Mouse (Mus musculus): ENCODE results near the gene Rint1. TPM values are rescaled to one million over a fixed set of nuclear protein-coding genes. Genes with fewer than 3 reads are reported as not detected.

Rint1 gene
- polyA plus RNA-seq, 2 experiments, result 12.6 to 14.2 TPM

GRCm38 (mm10) chr5:23865941-23866340, 78.4 kb downstream of the Rint1 start:
- no peak for ATAC-seq (ENCODE audit: insufficient read depth)
- 65% methylated on average over 5 of the region's 5 CpGs for WGBS (ENCODE audit: insufficient replicate concordance)
- Histone ChIP-seq H3K27me3 (ENCODE audit: control insufficient read depth, insufficient read depth, low read length) (no peaks in the 10 kb centered on the region), H3K4me3 (ENCODE audit: insufficient read depth in 1 of 2, low read depth in 2 of 2, low read length in 2 of 2) (no peak overlapping the region), H3K27ac (no peak overlapping the region), H3K4me1 (replicated peaks; ENCODE audit: control insufficient read depth in 2 of 2, insufficient read depth in 2 of 2, low read length in 1 of 2) (no peaks in the 10 kb centered on the region), H3K4me2 (ENCODE audit: low read depth) (no peak overlapping the region), H3K9ac (replicated peaks) (no peak overlapping the region), H3K36me3 (replicated peaks; ENCODE audit: control insufficient read depth, insufficient read depth, low read depth) (no peaks in the 10 kb centered on the region), H3K9me3 (ENCODE audit: control insufficient read depth, low read length) (no peaks in the 10 kb centered on the region)
- TF ChIP-seq CTCF (IDR thresholded peaks at IDR 0.05; ENCODE audit: low read depth) (no peak), EP300 (IDR thresholded peaks at IDR 0.05; ENCODE audit: low read depth) (no peak)
- no peak for DNase-seq (ENCODE audit: low read depth in 3 of 3, low spot score in 3 of 3)

Other genes starting within 250 kb of the Rint1 start
- 1.9 and 3.2 TPM in 2 replicates for gene Srpk2, start 103.1 kb upstream of the Rint1 start, polyA plus RNA-seq (2012; rRNA removed)
- 5.4 and 6.8 TPM in 2 replicates for gene Srpk2, start 103.1 kb upstream of the Rint1 start, polyA plus RNA-seq (2014; fragmentation: Nextera tagmentation; extraction: Ambion mirVana)
- gene Pus7, start 4.0 kb upstream of the Rint1 start, polyA plus RNA-seq (2012; rRNA removed), result 6.2 and 10.8 TPM in 2 replicates
- gene Pus7, start 4.0 kb upstream of the Rint1 start, polyA plus RNA-seq (2014; fragmentation: Nextera tagmentation; extraction: Ambion mirVana), result 10.8 and 12.6 TPM in 2 replicates
- gene Tomm7, start 56.5 kb downstream of the Rint1 start, polyA plus RNA-seq (2012; rRNA removed), result 29.0 and 58.7 TPM in 2 replicates
- 82.8 and 85.6 TPM in 2 replicates for gene Tomm7, start 56.5 kb downstream of the Rint1 start, polyA plus RNA-seq (2014; fragmentation: Nextera tagmentation; extraction: Ambion mirVana)
- 10.9 and 15.4 TPM in 2 replicates for gene Fam126a, start 243.0 kb downstream of the Rint1 start, polyA plus RNA-seq (2012; rRNA removed)
- gene Fam126a, start 243.0 kb downstream of the Rint1 start, polyA plus RNA-seq (2014; fragmentation: Nextera tagmentation; extraction: Ambion mirVana), result 64.8 and 65.3 TPM in 2 replicates

Measured in liver, embryonic 14.5 days (tissue).